Comparison of ENCODE assay signal across 32 mouse cellular contexts in genomic region chr12:11397029-11397428, GRCm38 (mm10). TPM values are rescaled to one million over a fixed set of nuclear protein-coding genes. Genes with fewer than 3 reads are reported as not detected.
"Had no signal": no experiment of that assay in that cellular context is flagged by ENCODE, and none has a peak within 500 bp of the region (broad histone marks: within the 10 kb centered on the region; RNA-seq: fewer than 3 reads in every experiment).

No protein-coding gene starts in this region.

- H3K27ac ChIP-seq: limb, embryonic 10.5 days; limb, embryonic 12.5 days; limb, embryonic 13.5 days; limb, embryonic 15.5 days; liver, embryonic 12.5 days; liver, embryonic 13.5 days; liver, embryonic 14.5 days; liver, embryonic 15.5 days; lung, embryonic 15.5 days; macrophage; midbrain, embryonic 10.5 days; midbrain, embryonic 12.5 days; midbrain, embryonic 13.5 days; midbrain, embryonic 15.5 days; neural tube, embryonic 12.5 days had no signal

- H3K27me3 ChIP-seq: limb, embryonic 12.5 days; limb, embryonic 13.5 days; limb, embryonic 15.5 days; liver, embryonic 12.5 days; liver, embryonic 13.5 days; liver, embryonic 15.5 days; lung, embryonic 15.5 days; megakaryocyte, embryonic 14.5 days; midbrain, embryonic 12.5 days; midbrain, embryonic 13.5 days; midbrain, embryonic 15.5 days; neural tube, embryonic 12.5 days had no signal

- H3K36me3 ChIP-seq: limb, embryonic 10.5 days; limb, embryonic 12.5 days; limb, embryonic 13.5 days; limb, embryonic 15.5 days; liver, embryonic 12.5 days; liver, embryonic 13.5 days; liver, embryonic 15.5 days; lung, embryonic 15.5 days; midbrain, embryonic 10.5 days; midbrain, embryonic 12.5 days; midbrain, embryonic 13.5 days; midbrain, embryonic 15.5 days; neural tube, embryonic 12.5 days had no signal

- DNase-seq: left cerebral cortex, postnatal 4 days; liver; liver, embryonic 13.5 days; liver, postnatal 0 days; lung, adult 18-20 months; lung, adult 2 months; lung, embryonic 14.5 days; lung, postnatal 10 days; lung, postnatal 14 days; lung, postnatal 36 days; lung, postnatal 4 days; midbrain, embryonic 14.5 days had no signal

- H3K4me1 ChIP-seq: limb, embryonic 12.5 days; limb, embryonic 15.5 days; liver, embryonic 12.5 days; liver, embryonic 13.5 days; liver, embryonic 15.5 days; megakaryocyte, embryonic 14.5 days; midbrain, embryonic 12.5 days; midbrain, embryonic 13.5 days; midbrain, embryonic 15.5 days; neural tube, embryonic 12.5 days had no signal

- H3K9me3 ChIP-seq: limb, embryonic 10.5 days; limb, embryonic 12.5 days; limb, embryonic 13.5 days; limb, embryonic 15.5 days; liver, embryonic 12.5 days; liver, embryonic 13.5 days; liver, embryonic 15.5 days; lung, embryonic 15.5 days; megakaryocyte, embryonic 14.5 days; midbrain, embryonic 10.5 days; midbrain, embryonic 12.5 days; midbrain, embryonic 13.5 days; midbrain, embryonic 15.5 days; neural tube, embryonic 12.5 days had no signal

- H3K4me3 ChIP-seq: limb, embryonic 10.5 days; limb, embryonic 12.5 days; limb, embryonic 13.5 days; limb, embryonic 15.5 days; liver, embryonic 12.5 days; liver, embryonic 13.5 days; liver, embryonic 15.5 days; lung, embryonic 15.5 days; megakaryocyte, embryonic 14.5 days; midbrain, embryonic 10.5 days; midbrain, embryonic 12.5 days; midbrain, embryonic 13.5 days; midbrain, embryonic 15.5 days; myocyte; neural tube, embryonic 12.5 days had no signal

- ATAC-seq: liver, embryonic 12.5 days; liver, postnatal 0 days; lung, postnatal 0 days; midbrain, embryonic 13.5 days; midbrain, embryonic 15.5 days; midbrain, embryonic 16.5 days had no signal

RNA-seq across cellular contexts. Expression of gene Vsnl1, which starts 39.4 kb away (rescaled TPM):
- polyA plus RNA-seq: liver, adult 2 months; liver, embryonic 16.5 days; liver, postnatal 0 days; macrophage; myocyte had no signal

RNA-seq across cellular contexts. Expression of gene Rad51ap2, which starts 58.9 kb away (rescaled TPM):
- polyA plus RNA-seq: liver, adult 2 months; liver, embryonic 13.5 days; liver, embryonic 14.5 days; liver, embryonic 15.5 days; liver, postnatal 0 days; lung, adult 2 months; macrophage; myocyte had no signal
